8 mouse cellular contexts compared by ENCODE assay signal in genomic region chr4:56865003-56865511, GRCm38 (mm10). TPM values are rescaled to one million over a fixed set of nuclear protein-coding genes. Genes with fewer than 3 reads are reported as not detected.
DNase-seq lines count a peak whose midpoint lies in the region; ATAC-seq and TF ChIP-seq lines count a peak whose summit lies in the region.

Gene Ctnnal1 (minus strand): TSS chr4:56865188.

- peak within 1 kb of the TSS; percentile 92 for H3K27ac ChIP-seq in hindbrain, embryonic 10.5 days
- peak within 1 kb of the TSS; percentile 88 for H3K27ac ChIP-seq in lung, embryonic 15.5 days
- no peak within 1 kb of the TSS for H3K27ac ChIP-seq in thymus, adult 2 months (ENCODE audit: control insufficient read depth, insufficient read depth, low read length)

- peak; percentile 98 for ATAC-seq in lung, embryonic 15.5 days (ENCODE audit: borderline replicate concordance, extremely low read depth, low FRiP score, low TSS enrichment)

- no peaks in the 10 kb centered on the region for H3K27me3 ChIP-seq in hindbrain, embryonic 10.5 days (ENCODE audit: insufficient read depth, poor library complexity, severe bottlenecking)
- no peaks in the 10 kb centered on the region for H3K27me3 ChIP-seq in lung, embryonic 15.5 days
- H3K27me3 ChIP-seq in thymus, adult 2 months (ENCODE audit: control insufficient read depth, insufficient read depth, low read length) = no peaks in the 10 kb centered on the region

- H3K4me2 ChIP-seq in lung, embryonic 15.5 days = peak within 1 kb of the TSS; percentile 92

- H3K9ac ChIP-seq in lung, embryonic 15.5 days = peak within 1 kb of the TSS; percentile 82

- WGBS in hindbrain, embryonic 10.5 days = under 1% methylated on average over 45 of the region's 45 CpGs
- 1% methylated on average over 44 of the region's 45 CpGs for WGBS in lung, embryonic 15.5 days
- WGBS in thymus, adult 2 months = under 1% methylated on average over 45 of the region's 45 CpGs

- no peak for TF ChIP-seq POLR2A in thymus, adult 2 months (IDR thresholded peaks at IDR 0.05; ENCODE audit: control insufficient read depth, extremely low read depth, insufficient read depth, low read length, poor library complexity)

- no peaks in the 10 kb centered on the region for H3K36me3 ChIP-seq in hindbrain, embryonic 10.5 days
- no peaks in the 10 kb centered on the region for H3K36me3 ChIP-seq in lung, embryonic 15.5 days
- H3K36me3 ChIP-seq in thymus, adult 2 months (ENCODE audit: control insufficient read depth, insufficient read depth, low read length) = no peaks in the 10 kb centered on the region

- no peaks in the 10 kb centered on the region for H3K9me3 ChIP-seq in hindbrain, embryonic 10.5 days
- H3K9me3 ChIP-seq in lung, embryonic 15.5 days = no peaks in the 10 kb centered on the region

- DNase-seq in Muller cell, postnatal 12 days (ENCODE audit: inconsistent ontology term) = peak; percentile 96
- peak; percentile 94 for DNase-seq in cerebellum, adult 9-10 months
- DNase-seq in frontal cortex, adult 2 months (ENCODE audit: extremely low spot score in 1 of 2, low spot score in 1 of 2) = peak; percentile 75 to 80
- peak; percentile 89 for DNase-seq in hindbrain, embryonic 10.5 days (ENCODE audit: low spot score)
- DNase-seq in layer of hippocampus, adult 9-10 months (ENCODE audit: low spot score) = peak; percentile 75
- peak; percentile 95 for DNase-seq in ovary, adult 18-20 months (ENCODE audit: low spot score)
- DNase-seq in thymus, adult 2 months = peak; percentile 87

- H3K4me1 ChIP-seq in hindbrain, embryonic 10.5 days (replicated peaks) = peaks cover 24% of the 10 kb centered on the region
- peaks cover 20% of the 10 kb centered on the region for H3K4me1 ChIP-seq in lung, embryonic 15.5 days
- peaks cover 4% of the 10 kb centered on the region for H3K4me1 ChIP-seq in thymus, adult 2 months (replicated peaks; ENCODE audit: control insufficient read depth, insufficient read depth, low read length)

- peak; percentile 14; the same call in 1 of the 2 replicates for TF ChIP-seq CTCF in thymus, adult 2 months (IDR thresholded peaks at IDR 0.05; ENCODE audit: borderline replicate concordance, control insufficient read depth, extremely low read depth, insufficient read depth, low read length, poor library complexity)

- peak within 1 kb of the TSS; percentile 86 for H3K4me3 ChIP-seq in hindbrain, embryonic 10.5 days
- peak within 1 kb of the TSS; percentile 86 for H3K4me3 ChIP-seq in lung, embryonic 15.5 days
- peak within 1 kb of the TSS; percentile 54 for H3K4me3 ChIP-seq in thymus, adult 2 months (ENCODE audit: control insufficient read depth, insufficient read depth, low read length)

RNA-seq across cellular contexts. Expression of gene Ctnnal1, which starts in this region (rescaled TPM):
- 21.6 and 23.9 TPM in 2 replicates for polyA plus RNA-seq in frontal cortex, adult 2 months (2012; rRNA removed)
- 23.1 and 29.7 TPM in 2 replicates for polyA plus RNA-seq in hindbrain, embryonic 10.5 days (2016; fragmentation: Nextera tagmentation; extraction: Ambion mirVana)
- polyA plus RNA-seq in lung, embryonic 15.5 days (2015; fragmentation: Nextera tagmentation; extraction: Ambion mirVana) = 18.4 and 21.2 TPM in 2 replicates
- 3.6 and 5.0 TPM in 2 replicates for polyA plus RNA-seq in thymus, adult 2 months (2012; rRNA removed)
